Mouse (Mus musculus) neutrophil, adult 83 days (primary cell): ENCODE data around the gene Ccl6. TPM values are rescaled to one million over a fixed set of nuclear protein-coding genes. Genes with fewer than 3 reads are reported as not detected.

Experiments used
- total RNA-seq, 2 experiments: library from RNA; stranded (reverse); gene quantifications; one replicate each; pipeline ENCODE4 v1.2.4; 2023

Ccl6 gene
- total RNA-seq: 100 to 1,000 TPM; 752 to 851 TPM

DNA sequence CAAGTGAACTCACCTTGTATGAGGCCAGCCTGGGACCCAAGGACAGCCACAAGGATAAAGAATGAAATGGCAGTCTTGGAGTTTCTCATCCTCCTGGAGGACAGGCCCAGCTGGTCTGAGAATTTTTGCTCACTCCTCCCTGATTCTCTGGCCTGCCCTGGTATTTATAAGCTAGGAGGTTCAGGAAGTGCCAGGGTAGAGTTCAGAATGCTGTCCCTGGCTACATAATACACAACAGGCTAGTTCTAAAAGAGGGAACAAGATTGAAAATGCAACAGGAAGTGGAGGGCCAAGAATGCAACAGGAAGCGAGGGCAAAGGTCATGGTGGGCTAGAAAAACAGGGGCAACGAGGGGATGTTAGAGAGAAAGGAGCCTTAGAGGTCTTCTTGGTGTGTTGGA lies at the start of gene Ccl6:
Ccl6 (minus strand) TSS at position 235 of the 400 bp plus-strand sequence.

DNA sequence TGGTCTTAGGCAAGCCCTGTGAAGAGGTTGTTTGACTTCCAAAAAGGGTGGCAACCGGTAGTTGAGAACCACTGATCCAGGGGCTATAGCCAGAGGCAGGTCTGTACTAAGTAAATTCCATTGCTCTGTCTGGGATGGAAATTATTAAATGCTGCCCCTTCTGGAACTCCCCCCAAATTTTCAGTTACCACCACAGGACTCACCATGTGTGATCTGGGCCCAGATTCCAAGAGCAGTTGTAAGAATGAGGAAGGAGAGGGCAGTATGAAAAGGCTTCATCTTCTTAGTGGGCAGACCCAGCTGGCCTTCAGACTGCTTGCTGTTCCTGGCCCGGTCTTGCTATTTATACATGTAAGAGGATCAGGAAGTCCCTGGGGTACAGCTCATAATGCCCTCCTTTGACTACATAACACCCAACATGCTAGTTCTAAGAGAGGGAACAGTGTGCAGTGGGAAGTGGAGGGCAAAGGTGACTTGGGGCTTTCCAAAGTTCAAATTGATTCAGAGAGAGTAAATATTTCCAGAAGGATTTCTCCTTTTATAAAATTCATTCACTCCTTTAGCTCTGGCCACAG lies 14.6 kb downstream of the Ccl6 start, which contains the start of gene Ccl9:
Ccl9 (minus strand) TSS at position 451 of the 575 bp plus-strand sequence.

Other genes with a start within 250 kb of the Ccl6 start
- under 1 TPM; 0.35 TPM for gene Rasl10b, start 183.9 kb downstream of the Ccl6 start, total RNA-seq
- gene Gas2l2, start 163.6 kb downstream of the Ccl6 start, total RNA-seq: under 1 TPM; 0.13 to 0.20 TPM
- gene 1700020L24Rik, start 155.4 kb downstream of the Ccl6 start, total RNA-seq: 10 to 100 TPM; 49.2 to 61.8 TPM
- gene Mmp28, start 130.0 kb downstream of the Ccl6 start, total RNA-seq: 1 to 10 TPM; 2.5 TPM
- 10 to 100 TPM; 74.2 to 85.4 TPM for gene Taf15, start 120.0 kb downstream of the Ccl6 start, total RNA-seq
- not detected for gene Heatr9, start 70.9 kb downstream of the Ccl6 start, total RNA-seq
- gene Ccl5, start 62.6 kb downstream of the Ccl6 start, total RNA-seq: 1 to 10 TPM in 1 of 2 experiments, under 1 TPM in 1; 0.99 to 2.0 TPM
- gene Ccl9, start 14.5 kb downstream of the Ccl6 start, total RNA-seq: 100 to 1,000 TPM; 149 to 171 TPM
- not detected for gene Rpl9-ps1, start 52.5 kb upstream of the Ccl6 start, total RNA-seq
- gene Ccl3, start 56.3 kb upstream of the Ccl6 start, total RNA-seq: 100 to 1,000 TPM in 1 of 2 experiments, 10 to 100 TPM in 1; 88.6 to 122 TPM
- 10 to 100 TPM; 17.5 to 20.5 TPM for gene Ccl4, start 69.5 kb upstream of the Ccl6 start, total RNA-seq
- gene Wfdc17, start 110.9 kb upstream of the Ccl6 start, total RNA-seq: 10 to 100 TPM; 28.0 to 34.8 TPM
- 1 to 10 TPM in 1 of 2 experiments, not detected in 1; 1.5 TPM for gene Wfdc18, start 115.9 kb upstream of the Ccl6 start, total RNA-seq
- gene Wfdc21, start 153.9 kb upstream of the Ccl6 start, total RNA-seq: 100 to 1,000 TPM; 660 to 716 TPM
- gene Heatr6, start 160.6 kb upstream of the Ccl6 start, total RNA-seq: 10 to 100 TPM; 29.5 to 38.3 TPM